Mouse (Mus musculus): ENCODE results near the gene Ank2.

GRCm38 (mm10) chr3:127459858-127460257 is 39.3 kb downstream of the Ank2 start:
- TF ChIP-seq POLR2A (IDR thresholded peaks at IDR 0.05; ENCODE audit: insufficient read depth, low read depth, low read length) (no peak), CTCF (IDR thresholded peaks at IDR 0.05; ENCODE audit: insufficient read depth, low read depth, low read length) (no peak)
